24 mouse cellular contexts compared by ENCODE assay signal in genomic region chr1:152006529-152006928, GRCm38 (mm10).
A peak's percentile ranks its signal among the peaks of the same experiment; 100 is the strongest.
DNase-seq lines count a peak whose midpoint lies in the region; ATAC-seq lines count a peak whose summit lies in the region.
"Had no signal": no experiment of that assay in that cellular context is flagged by ENCODE, and none has a peak within 500 bp of the region (broad histone marks: within the 10 kb centered on the region; RNA-seq: fewer than 3 reads in every experiment).

No protein-coding gene starts in this region.

- WGBS in midbrain, embryonic 10.5 days: 93% methylated on average over 6 of the region's 6 CpGs
- WGBS in midbrain, embryonic 16.5 days: 94% methylated on average over 6 of the region's 6 CpGs

- peaks cover 17% of the 10 kb centered on the region for H3K36me3 ChIP-seq in midbrain, embryonic 10.5 days
- H3K36me3 ChIP-seq in midbrain, embryonic 16.5 days (ENCODE audit: control insufficient read depth, insufficient read depth, low read length): 0 out of 2 replicates have a peak, but pooled peaks cover 2% of the 10 kb centered on the region

- H3K9ac ChIP-seq in midbrain, embryonic 16.5 days (ENCODE audit: low read depth, low read length): no peak overlapping the region
- H3K9ac ChIP-seq: forebrain, embryonic 13.5 days; heart, embryonic 13.5 days; hindbrain, embryonic 12.5 days; hindbrain, embryonic 15.5 days had no signal

- peak; percentile 56; the same call in 1 of the 2 replicates for ATAC-seq in cerebellum, adult (ENCODE audit: insufficient number of reproducible peaks, low FRiP score, low TSS enrichment)
- no peak for ATAC-seq in midbrain, embryonic 16.5 days
- no peak for ATAC-seq in frontal cortex, adult (ENCODE audit: low TSS enrichment)
- ATAC-seq: forebrain, embryonic 13.5 days; forebrain, embryonic 16.5 days had no signal

- no peak for DNase-seq in cerebellum, postnatal 4 days (ENCODE audit: low spot score in 2 of 2)
- no peak for DNase-seq in midbrain, embryonic 10.5 days (ENCODE audit: low spot score)
- peak; percentile 55 for DNase-seq in thymus, postnatal 14 days
- DNase-seq in thymus, postnatal 4 days: peak; percentile 35
- DNase-seq in retina, postnatal 1 day: no peak
- DNase-seq: adrenal gland, postnatal 10 days; adrenal gland, postnatal 36 days; cerebellum, adult 11 months; cerebellum, adult 8-10 months; cerebellum, postnatal 10 days; embryo, embryonic 11 days; gastrocnemius, adult 2 months; gastrocnemius, postnatal 14 days; heart, adult 18-20 months had no signal

- H3K4me1 ChIP-seq in midbrain, embryonic 10.5 days: peaks cover 7% of the 10 kb centered on the region; the same call in 1 of the 2 replicates
- H3K4me1 ChIP-seq in midbrain, embryonic 16.5 days (ENCODE audit: control insufficient read depth, insufficient read depth, low read length): peaks cover 10% of the 10 kb centered on the region

- H3K27ac ChIP-seq in midbrain, embryonic 10.5 days (replicated peaks): 0 out of 2 replicates have a peak overlapping the region, but pooled peaks have one; percentile 17
- H3K27ac ChIP-seq in midbrain, embryonic 16.5 days (ENCODE audit: low read length): no peak overlapping the region
- H3K27ac ChIP-seq: forebrain, embryonic 10.5 days; forebrain, embryonic 13.5 days; gastrocnemius, adult 2 months; heart, embryonic 10.5 days; heart, embryonic 13.5 days; hindbrain, embryonic 12.5 days; hindbrain, embryonic 15.5 days had no signal

- no peaks in the 10 kb centered on the region for H3K9me3 ChIP-seq in midbrain, embryonic 10.5 days (replicated peaks)
- H3K9me3 ChIP-seq in midbrain, embryonic 16.5 days (replicated peaks; ENCODE audit: control insufficient read depth, low read length, poor library complexity, severe bottlenecking): no peaks in the 10 kb centered on the region
- H3K9me3 ChIP-seq: forebrain, embryonic 10.5 days; forebrain, embryonic 13.5 days; heart, embryonic 10.5 days; heart, embryonic 13.5 days; hindbrain, embryonic 12.5 days; hindbrain, embryonic 15.5 days had no signal

- no peak overlapping the region for H3K4me3 ChIP-seq in midbrain, embryonic 10.5 days
- H3K4me3 ChIP-seq in midbrain, embryonic 16.5 days (ENCODE audit: low read depth, low read length): no peak overlapping the region
- H3K4me3 ChIP-seq: forebrain, embryonic 10.5 days; forebrain, embryonic 13.5 days; gastrocnemius, adult 2 months; heart, embryonic 10.5 days; heart, embryonic 13.5 days; hindbrain, embryonic 12.5 days; hindbrain, embryonic 15.5 days had no signal

- no peaks in the 10 kb centered on the region for H3K27me3 ChIP-seq in midbrain, embryonic 10.5 days (ENCODE audit: low read depth, poor library complexity, severe bottlenecking)
- H3K27me3 ChIP-seq in midbrain, embryonic 16.5 days (ENCODE audit: control insufficient read depth, insufficient read depth, low read depth, low read length): no peaks in the 10 kb centered on the region
- H3K27me3 ChIP-seq: forebrain, embryonic 13.5 days; heart, embryonic 13.5 days; hindbrain, embryonic 12.5 days; hindbrain, embryonic 15.5 days had no signal

- H3K4me2 ChIP-seq in midbrain, embryonic 16.5 days (ENCODE audit: low read length): no peak overlapping the region
- H3K4me2 ChIP-seq: forebrain, embryonic 13.5 days; heart, embryonic 13.5 days; hindbrain, embryonic 12.5 days; hindbrain, embryonic 15.5 days had no signal

Comparison
In these comparisons a context has a peak if more than half of its experiments do, and no peak if none do; other contexts are left out.
1. DNase-seq: peak in thymus, postnatal 14 days (single experiment) and thymus, postnatal 4 days (single experiment); none in cerebellum, postnatal 4 days (0 of 2), midbrain, embryonic 10.5 days (single experiment) and retina, postnatal 1 day (single experiment).